Mouse (Mus musculus) thymus, adult 18-20 months (tissue): ENCODE data around the gene D430019H16Rik.

Source experiments
- DNase-seq, 2 experiments: peaks; one replicate each; pipeline ENCODE4 v3.0.0; 2022; ENCODE audit warnings: mixed read lengths in 2 of 2

Gene D430019H16Rik

DNA sequence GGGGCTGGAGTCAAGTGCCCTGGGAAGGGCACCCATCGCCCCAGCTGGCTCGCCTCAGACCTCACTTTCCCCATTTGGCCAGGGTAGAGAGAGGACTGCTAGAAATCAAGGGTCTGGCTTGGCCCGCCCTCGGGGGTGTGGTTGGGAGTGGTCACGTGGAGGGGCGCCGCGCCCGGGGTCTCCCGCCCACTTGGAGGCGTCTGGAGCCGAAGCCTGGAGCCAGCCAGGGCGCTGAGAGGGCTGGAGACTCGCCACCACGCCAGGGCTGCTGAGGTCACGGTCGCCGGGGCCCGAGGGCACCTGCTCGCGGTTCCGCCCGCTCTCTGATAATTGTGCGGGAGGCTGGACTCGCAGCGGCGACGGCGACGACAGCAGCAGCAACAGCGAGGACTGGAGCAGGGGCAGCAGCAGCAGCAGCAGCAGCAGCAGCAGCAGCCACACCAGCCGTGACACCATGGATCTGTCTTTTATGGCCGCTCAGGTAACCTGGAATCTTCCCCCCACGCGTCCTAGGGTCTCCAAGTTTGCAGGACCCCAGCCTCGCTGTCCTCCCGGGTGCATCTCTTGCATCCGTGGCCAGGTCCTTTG is at the start of gene D430019H16Rik:
TSS of gene D430019H16Rik (plus strand) at position 187 of the 588 bp plus-strand sequence.
- DNase-seq: no peak

GRCm38 (mm10) chr12:105406008-105406407 is 47.6 kb upstream of the D430019H16Rik start:
- no peak for DNase-seq

GRCm38 (mm10) chr12:105413909-105414308 is 39.7 kb upstream of the D430019H16Rik start:
- DNase-seq: no peak

DNA sequence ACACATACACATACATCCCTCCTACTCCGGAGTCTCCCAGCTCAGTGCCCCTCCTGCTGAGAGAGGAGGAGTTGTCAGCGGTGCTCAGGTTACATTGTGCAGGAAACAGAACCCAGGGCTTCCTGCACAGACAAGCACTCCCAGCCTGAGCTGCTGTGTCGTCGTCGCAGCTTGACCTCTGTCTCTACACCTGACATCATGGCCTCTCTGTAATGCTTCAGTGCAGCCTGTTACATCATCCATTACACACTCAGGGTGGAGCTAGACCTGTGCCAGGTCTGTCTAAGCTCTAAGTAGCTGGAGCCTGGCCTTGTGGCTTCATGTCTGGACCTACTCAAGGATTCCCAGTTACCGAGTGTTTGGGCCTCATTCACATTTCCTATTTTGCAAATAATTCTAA is 33.2 kb upstream of the D430019H16Rik start:
- DNase-seq: no peak

DNA sequence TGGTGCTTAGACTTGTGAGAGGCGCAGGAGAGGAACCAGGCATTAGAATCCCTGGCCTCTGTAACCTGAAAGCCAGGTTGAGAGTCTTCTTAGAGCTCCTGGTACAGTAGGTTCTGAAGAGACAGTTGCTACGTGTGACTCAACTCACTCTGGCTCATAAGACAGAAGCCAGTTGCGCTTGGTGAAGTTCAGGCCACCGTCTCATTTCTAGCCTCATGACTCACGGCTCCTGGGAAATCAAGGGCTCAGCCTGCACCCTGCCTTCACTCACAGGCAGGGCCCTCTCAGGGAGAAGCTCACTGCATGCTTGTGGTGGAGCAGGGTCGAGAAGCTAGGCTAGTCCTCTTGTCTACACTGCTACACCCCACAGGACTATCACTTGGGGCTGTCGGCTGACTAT is 27.1 kb upstream of the D430019H16Rik start:
- DNase-seq: no peak

- peak in 1 of 2 experiments; percentile 5 for DNase-seq
Measured at GRCm38 (mm10) chr12:105427039-105427757, 26.5 kb upstream of the D430019H16Rik start.

DNA sequence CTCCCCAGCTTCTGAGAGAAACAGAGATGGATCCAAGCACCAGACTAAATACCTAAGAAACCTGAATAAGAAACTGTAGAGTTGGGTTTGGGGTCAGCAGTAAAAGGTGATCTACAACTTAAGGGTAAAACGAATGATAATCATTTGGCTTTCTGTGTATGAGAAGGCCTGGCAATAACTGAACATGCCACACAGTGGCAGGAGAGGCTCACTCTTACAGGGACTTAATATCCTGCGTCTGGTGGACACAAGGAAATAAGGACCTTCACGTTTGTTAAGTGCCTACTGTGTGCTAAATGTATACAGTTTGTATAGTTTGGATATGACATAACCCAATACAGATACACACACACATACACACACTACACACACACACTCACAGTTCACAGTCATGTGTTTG is 21.8 kb upstream of the D430019H16Rik start:
- DNase-seq: no peak

- no peak for DNase-seq
Measured at GRCm38 (mm10) chr12:105432807-105433206, 20.8 kb upstream of the D430019H16Rik start.

GRCm38 (mm10) chr12:105438259-105438658 is 15.4 kb upstream of the D430019H16Rik start:
- no peak for DNase-seq

GRCm38 (mm10) chr12:105439976-105440375 is 13.7 kb upstream of the D430019H16Rik start:
- DNase-seq: no peak

DNA sequence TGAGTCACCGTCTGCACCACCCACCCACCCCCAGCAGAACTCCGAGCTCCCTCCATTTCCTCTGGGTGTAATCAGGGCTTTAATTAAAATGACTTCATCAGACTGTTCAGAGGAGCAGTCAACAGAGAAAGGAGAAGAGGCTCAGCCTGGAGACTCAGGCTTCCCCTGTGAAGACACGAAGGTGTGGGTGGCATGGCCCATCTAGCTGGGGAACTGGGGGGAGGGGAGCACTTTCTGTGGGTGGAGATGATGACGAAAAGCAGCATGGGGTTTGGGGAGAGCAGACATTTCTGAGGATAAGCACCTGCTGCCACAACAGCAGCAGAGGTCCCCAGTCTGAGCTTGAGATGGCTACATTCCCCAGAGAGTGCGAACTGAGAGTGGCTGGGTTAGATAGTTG is 10.1 kb upstream of the D430019H16Rik start:
- DNase-seq: no peak

DNA sequence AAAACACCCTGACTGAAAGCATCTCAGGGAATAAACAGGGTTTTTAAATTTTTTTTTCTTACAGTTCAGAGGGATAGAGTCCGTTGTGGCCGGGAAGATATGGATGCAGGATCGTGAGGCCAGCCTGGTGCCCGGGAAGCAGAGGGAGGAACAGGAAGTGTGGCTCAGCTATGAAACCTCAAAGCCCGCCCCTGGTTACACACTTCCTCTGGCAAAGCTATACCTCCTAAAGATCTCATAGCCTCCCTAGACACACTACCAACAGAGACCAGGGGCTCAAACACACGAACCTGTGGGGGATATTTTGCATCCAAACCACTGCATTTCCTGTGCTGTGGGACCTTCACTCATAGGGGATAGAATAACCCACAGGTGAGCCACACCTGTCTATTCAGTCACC is 7.9 kb upstream of the D430019H16Rik start:
- no peak for DNase-seq

GRCm38 (mm10) chr12:105449239-105449638 is 4.4 kb upstream of the D430019H16Rik start:
- no peak for DNase-seq

DNA sequence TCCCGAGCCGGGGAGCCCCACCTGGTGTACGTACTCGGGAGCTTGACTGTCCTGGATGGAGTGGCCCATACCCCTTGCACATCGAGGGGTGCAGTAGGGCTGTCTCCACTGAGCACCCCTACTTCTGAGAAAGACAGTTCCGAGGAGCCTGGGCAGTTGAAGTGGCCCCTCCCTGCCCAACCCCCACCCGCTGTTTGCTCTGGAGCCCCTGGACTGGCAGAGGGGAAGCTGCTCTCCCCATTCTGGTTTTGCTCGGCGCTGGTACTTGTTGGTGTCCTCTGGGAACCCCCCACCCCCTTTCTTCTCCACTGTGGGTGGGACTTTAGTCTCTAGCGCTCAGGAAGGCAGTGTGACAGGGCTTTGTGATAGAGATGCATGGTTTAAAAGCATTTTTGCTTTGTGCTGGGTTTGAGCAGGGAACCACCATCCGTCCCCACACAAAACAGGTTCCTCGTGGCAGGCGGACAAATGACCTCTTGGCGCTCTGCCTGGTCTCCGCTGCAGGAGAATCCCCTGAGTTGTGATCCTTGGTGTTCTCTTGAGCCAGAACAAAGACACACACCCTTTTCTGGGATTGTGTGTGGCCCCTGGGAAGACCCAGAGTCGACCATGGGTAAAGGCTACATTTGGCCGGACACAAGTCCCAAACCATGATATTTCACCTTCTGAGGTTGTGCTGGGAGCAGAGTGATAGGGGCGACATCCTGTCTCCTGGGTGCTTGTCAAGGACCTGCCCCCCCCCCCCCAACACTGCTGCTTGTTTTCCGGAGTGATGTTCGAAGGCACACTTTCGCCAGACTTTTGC is 804 bp downstream of the D430019H16Rik start:
- DNase-seq: no peak

GRCm38 (mm10) chr12:105455063-105455559 is 1.5 kb downstream of the D430019H16Rik start:
- DNase-seq: no peak

DNA sequence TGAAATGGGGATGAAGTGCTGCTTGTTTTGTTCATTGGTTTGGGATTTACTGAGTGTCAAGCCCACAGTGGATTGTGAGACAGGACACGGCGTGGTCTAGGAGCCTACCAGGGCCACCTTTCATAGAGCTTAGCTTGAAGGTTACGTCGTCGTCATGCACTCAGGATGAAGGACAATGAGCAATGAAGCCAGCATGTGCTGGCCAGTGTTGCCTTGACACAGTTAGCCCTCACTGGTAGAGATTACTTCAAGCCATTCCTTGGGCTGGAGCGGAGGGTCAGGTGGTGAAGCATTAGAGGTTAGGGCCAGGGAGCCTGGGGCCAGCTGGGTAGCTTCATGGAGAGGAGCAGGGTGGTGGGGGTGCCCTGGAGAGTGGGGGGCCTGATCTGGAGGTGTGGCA is 5.1 kb downstream of the D430019H16Rik start:
- DNase-seq: no peak

- DNase-seq: no peak
Measured at GRCm38 (mm10) chr12:105461066-105461465, 7.4 kb downstream of the D430019H16Rik start.

DNA sequence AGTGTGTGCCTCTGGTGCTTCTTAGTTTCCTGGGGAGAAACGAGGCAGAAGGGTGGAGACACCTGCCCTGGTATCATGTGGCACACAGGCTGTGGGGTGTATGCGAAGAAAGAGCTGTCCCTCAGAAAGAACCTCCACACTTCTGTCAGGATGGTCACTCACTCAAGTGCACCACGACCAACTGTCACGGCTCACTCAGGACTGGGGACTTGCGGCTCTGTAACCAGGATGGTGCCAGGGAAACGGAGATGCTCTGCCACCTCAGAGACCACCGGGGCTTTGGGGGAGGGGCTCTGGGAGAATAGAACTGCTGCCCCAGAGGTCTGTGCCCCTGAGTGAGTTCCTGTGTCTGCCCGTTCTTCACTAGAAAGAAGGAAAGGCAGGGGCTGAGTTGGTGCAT is 15.4 kb downstream of the D430019H16Rik start:
- DNase-seq: no peak

GRCm38 (mm10) chr12:105475230-105475911 is 21.7 kb downstream of the D430019H16Rik start:
- no peak for DNase-seq

DNA sequence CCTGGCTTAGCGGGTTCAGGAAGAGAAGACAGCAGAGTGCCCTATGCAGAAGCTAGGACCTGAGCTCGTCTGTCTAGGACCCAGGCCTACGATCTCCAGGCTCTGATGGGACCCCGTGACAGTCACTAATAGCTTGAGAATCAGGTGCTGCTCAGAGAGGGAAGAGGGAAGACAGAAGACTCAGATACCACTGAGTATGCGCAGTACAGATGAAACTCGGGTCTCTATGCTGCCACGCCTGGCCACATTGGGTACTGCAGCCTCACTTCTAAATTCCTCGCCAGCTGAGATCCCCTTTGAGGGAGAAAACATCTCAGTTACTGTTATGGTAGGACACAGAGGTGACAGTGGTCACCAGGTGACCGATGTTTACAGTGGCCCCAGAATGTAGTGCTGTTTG is 22.8 kb downstream of the D430019H16Rik start:
- no peak for DNase-seq

DNA sequence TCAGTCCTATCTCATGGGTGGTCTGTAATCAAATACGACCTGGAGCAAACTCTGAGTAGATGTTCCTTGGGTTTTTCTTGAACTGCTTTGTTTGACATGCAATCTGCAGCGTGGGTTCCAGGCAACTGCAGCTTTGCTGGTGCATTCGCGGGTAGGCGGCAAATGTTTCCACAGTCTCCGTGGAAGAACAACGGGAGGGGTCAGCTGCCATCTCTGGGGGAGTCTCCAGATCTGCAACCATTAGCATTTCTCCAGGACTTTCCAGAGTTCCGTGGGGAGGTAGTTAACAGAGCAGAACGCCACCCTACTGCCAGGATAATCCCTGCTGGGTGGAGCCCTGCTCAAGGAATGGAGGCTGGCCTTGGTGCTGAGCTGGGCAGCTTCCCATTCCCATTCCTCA is 23.3 kb downstream of the D430019H16Rik start:
- no peak for DNase-seq

DNA sequence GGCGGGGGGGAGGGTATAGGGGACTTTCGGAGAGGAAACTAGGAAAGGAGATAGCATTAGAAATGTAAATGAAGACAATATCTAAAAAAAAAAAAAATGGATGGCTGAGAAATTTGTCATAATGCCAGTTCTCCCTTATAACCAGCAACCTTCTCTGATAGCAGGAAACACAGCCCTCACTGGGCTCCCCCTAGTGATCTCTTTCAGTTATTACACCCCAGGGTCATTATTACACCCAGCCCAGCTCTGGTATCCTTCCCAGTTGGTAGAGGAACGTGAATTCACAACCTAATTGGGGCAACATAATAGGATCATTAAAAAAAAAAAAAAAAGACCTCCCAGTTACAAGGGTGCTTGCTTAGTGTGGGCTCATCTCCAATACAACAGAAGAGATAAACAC is 29.8 kb downstream of the D430019H16Rik start:
- DNase-seq: no peak

DNA sequence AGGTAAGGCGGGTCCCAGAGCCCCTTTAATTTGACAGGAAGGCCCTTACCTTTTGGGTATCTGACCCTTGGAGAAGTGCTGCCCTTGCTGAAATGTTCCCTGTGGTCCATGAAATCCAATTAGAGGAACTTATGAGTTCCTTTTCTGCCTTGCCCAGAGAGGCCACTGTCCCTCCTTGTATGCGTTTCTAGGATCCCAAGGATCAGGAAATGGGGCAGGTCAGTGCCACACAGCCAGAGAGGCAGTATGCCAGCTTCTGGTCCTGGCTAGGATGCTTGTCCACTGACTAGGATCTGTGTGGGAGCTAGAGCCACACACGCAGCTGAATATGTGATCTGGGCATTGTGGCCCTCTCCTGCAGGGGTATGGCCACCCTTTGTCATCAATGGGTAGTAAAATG is 36.6 kb downstream of the D430019H16Rik start:
- no peak for DNase-seq
